Mouse (Mus musculus) layer of hippocampus, adult 11-12 months (tissue): ENCODE measurements around the gene Olfr1323.
A peak's percentile ranks its signal among the peaks of the same experiment; 100 is the strongest.

ENCODE experiments used
- DNase-seq: peaks from one replicate; pipeline ENCODE4 v3.0.0; 2022; ENCODE audit warnings: low spot score

Gene Olfr1323

GRCm38 (mm10) chrX:50019259-50019658, at the start of gene Olfr1323:
Gene Olfr1323, minus strand, starts transcription at chrX:50019359.
- DNase-seq = no peak

- peak; percentile 3 for DNase-seq
These were observed 6.9 kb downstream of the Olfr1323 start for GRCm38 (mm10) chrX:50012242-50012641.
